Mouse (Mus musculus): Measurements from ENCODE around the gene Pcbd2. TPM values are rescaled to one million over a fixed set of nuclear protein-coding genes. Genes with fewer than 3 reads are reported as not detected.

Gene Pcbd2
- polyA plus RNA-seq (2012; rRNA removed; ENCODE audit: low replicate concordance), result 39.0 and 43.7 TPM in 2 replicates

DNA sequence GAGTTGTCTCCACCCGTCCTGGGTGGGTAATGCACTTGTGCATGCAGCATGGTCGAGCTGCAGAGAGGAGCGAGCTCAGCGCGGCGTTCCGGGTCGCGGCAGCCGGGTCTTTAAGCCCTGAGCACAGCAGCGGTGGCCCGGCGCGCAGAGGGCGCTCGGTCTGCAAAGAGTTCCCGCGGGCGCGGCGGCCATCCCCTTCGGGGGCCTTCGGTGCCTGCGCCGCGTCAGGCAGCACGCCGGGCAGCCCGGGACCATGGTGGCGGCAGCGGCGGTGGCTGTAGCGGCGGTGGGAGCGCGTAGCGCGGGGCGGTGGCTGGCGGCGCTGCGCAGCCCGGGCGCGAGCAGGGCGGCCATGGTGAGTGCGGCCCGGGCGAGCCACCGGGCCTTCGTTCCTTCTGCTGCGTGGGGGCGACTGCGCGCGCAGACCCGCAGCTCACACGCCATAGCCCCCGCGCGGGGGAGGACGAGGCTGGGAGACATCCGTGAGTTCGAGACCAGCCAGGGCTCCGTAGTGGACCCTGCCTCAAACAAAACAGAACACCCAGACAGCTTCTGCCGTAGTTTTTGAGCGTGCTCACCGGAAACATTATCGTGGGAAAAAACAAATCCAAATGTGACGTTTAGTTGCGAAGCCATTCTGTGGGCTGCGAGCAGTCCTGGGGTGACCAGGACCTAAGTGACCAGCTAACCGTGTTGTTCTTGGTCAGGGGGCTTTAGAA, at the start of gene Pcbd2:
Gene Pcbd2 (plus strand): TSS at position 249 of the 719 bp plus-strand sequence.

DNA sequence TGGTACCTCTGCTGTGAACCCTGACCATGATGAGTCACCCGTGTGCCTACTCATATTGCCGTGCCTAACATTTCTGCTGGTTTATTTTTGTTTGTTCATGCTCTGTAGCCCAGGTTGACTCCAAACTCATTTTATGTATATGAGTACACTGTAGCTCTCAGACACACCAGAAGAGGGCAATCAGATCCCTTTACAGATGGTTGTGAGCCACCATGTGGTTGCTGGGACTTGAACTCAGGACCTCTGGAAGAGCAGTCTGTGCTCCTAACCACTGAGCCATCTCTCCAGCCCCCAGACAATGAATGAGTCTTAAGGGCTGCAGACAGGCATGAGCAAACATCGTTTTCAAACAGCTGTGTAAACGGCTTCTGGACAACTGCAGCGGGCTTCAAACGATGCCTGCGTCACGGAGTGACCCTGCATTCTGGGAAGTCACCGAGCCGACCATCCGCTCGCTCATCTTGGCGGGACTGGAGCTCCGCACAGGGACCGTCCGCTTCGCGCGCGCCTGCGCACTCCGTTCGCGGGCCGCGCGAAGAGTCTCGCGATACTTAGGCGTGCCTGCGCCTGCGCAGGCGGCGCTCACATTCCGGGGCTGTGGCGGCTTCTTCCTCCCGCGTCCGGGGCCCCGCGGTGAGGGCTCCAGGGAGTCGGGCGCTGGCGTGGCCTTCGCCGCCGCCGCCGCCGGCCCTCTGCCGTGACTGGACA, 34.5 kb upstream of the Pcbd2 start, which contains the start of gene B230219D22Rik:
Gene B230219D22Rik (plus strand): TSS at position 590 of the 708 bp plus-strand sequence.

DNA sequence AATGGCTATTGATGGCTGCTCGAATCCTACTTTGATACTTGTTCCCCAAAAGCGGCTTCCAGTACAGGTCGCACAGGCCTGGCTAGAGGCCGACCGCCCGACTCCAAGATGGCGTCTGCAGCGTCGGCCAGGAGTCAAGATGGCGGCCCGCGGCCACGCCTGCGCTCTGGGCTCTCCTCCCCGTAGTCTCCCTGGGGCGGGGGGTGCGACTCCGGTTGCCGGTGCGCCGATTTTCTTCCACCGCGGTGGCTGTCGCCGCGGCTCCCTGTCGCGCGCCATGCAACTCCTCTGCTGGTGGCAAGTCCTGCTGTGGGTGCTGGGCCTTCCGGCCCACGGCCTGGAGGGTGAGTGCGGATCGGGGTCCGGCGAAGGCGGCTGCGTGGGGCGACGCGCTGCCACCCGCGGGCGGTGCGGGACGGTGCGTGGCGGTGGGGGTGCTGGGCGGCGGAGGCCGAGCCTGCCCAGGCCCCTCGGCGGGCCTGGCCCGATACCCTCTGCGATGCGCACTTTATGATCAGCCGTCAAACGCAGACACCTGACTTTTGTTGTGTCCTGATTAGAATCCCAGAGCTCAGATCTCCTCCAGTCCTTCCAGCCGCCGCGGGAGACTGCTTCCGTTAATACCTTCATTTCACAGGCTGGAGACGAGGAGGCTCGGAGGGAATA, 12.5 kb upstream of the Pcbd2 start, which contains the start of gene Txndc15:
Gene Txndc15 (plus strand): TSS at position 150 of the 666 bp plus-strand sequence.

DNA sequence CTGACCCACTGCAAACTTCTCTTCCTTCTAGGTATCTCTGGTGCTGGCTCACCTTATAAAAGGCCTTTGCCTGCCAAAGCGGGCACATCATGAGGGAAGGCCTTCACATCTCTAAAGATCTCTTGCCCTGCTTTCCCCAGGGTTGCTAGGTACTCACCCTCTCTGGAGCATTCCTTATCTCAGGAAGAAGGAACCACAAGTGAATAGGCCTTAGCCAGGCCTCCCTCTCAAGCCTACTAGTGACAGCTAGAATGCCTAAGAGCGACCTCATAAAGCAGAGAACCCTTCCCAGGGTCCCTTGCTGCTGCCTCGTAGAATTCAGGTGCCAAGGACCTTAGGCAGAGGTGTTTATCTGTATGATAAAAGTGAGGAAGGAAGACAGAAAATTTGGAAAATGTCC, 57.1 kb downstream of the Pcbd2 start, which contains the start of gene Catsper3:
Gene Catsper3 (plus strand): TSS at position 301 of the 400 bp plus-strand sequence.

Other genes with a start within 250 kb of the Pcbd2 start
- 49.7 and 91.1 TPM in 2 replicates for gene Dbn1, start 239.3 kb upstream of the Pcbd2 start, polyA plus RNA-seq (2012; rRNA removed; ENCODE audit: low replicate concordance)
- 80.1 and 240 TPM in 2 replicates for gene Pdlim7, start 213.7 kb upstream of the Pcbd2 start, polyA plus RNA-seq (2012; rRNA removed; ENCODE audit: low replicate concordance)
- 7.0 and 15.3 TPM in 2 replicates for gene Dok3, start 198.1 kb upstream of the Pcbd2 start, polyA plus RNA-seq (2012; rRNA removed; ENCODE audit: low replicate concordance)
- gene Ddx41, start 190.7 kb upstream of the Pcbd2 start, polyA plus RNA-seq (2012; rRNA removed; ENCODE audit: low replicate concordance), result 44.3 and 75.9 TPM in 2 replicates
- gene Fam193b, start 156.2 kb upstream of the Pcbd2 start, polyA plus RNA-seq (2012; rRNA removed; ENCODE audit: low replicate concordance), result 97.0 and 98.0 TPM in 2 replicates
- 92.6 and 134 TPM in 2 replicates for gene Tmed9, start 153.6 kb upstream of the Pcbd2 start, polyA plus RNA-seq (2012; rRNA removed; ENCODE audit: low replicate concordance)
- gene B4galt7, start 127.5 kb upstream of the Pcbd2 start, polyA plus RNA-seq (2012; rRNA removed; ENCODE audit: low replicate concordance), result 27.5 and 28.9 TPM in 2 replicates
- 22.9 and 34.9 TPM in 2 replicates for gene Caml, start 104.4 kb upstream of the Pcbd2 start, polyA plus RNA-seq (2012; rRNA removed; ENCODE audit: low replicate concordance)
- gene Ddx46, start 92.3 kb upstream of the Pcbd2 start, polyA plus RNA-seq (2012; rRNA removed; ENCODE audit: low replicate concordance), result 9.8 and 17.6 TPM in 2 replicates
- gene B230219D22Rik, start 34.2 kb upstream of the Pcbd2 start, polyA plus RNA-seq (2012; rRNA removed; ENCODE audit: low replicate concordance), result 26.4 and 44.2 TPM in 2 replicates
- gene Txndc15, start 12.7 kb upstream of the Pcbd2 start, polyA plus RNA-seq (2012; rRNA removed; ENCODE audit: low replicate concordance), result 54.7 and 71.2 TPM in 2 replicates
- 0.14 TPM in 1 of 2 replicates, not detected in the other for gene Catsper3, start 57.2 kb downstream of the Pcbd2 start, polyA plus RNA-seq (2012; rRNA removed; ENCODE audit: low replicate concordance)
- gene Pitx1, start 108.8 kb downstream of the Pcbd2 start, polyA plus RNA-seq (2012; rRNA removed; ENCODE audit: low replicate concordance), result 0.37 and 1.7 TPM in 2 replicates

All from subcutaneous adipose tissue, adult 2 months (tissue).